Mouse (Mus musculus): ENCODE data around the gene Pcdh7.
"Not testable (repeated sequence)": the region's sequence is repeated elsewhere in the genome, so short reads cannot be mapped to it uniquely, and the experiment has no call there.

Gene Pcdh7

GRCm38 (mm10) chr5:57717906-57718875, at the start of gene Pcdh7:
Pcdh7 (plus strand) TSS chr5:57717967.
- peak within 1 kb of the TSS; percentile 77 for H3K4me3 ChIP-seq (replicated peaks; ENCODE audit: low read length)
- TF ChIP-seq POU5F1 (IDR thresholded peaks at IDR 0.05; ENCODE audit: borderline replicate concordance, low read length) (no peak), CTCF (conservative IDR thresholded peaks at IDR 0.05; ENCODE audit: low read length) (no peak), NANOG (IDR thresholded peaks at IDR 0.05; ENCODE audit: borderline replicate concordance, low read length) (no peak)
- peaks cover 52% of the 10 kb centered on the region for H3K4me1 ChIP-seq (replicated peaks; ENCODE audit: low read depth, low read length)

GRCm38 (mm10) chr5:57676970-57677369, 40.8 kb upstream of the Pcdh7 start:
- not testable (repeated sequence) for H3K4me3 ChIP-seq (replicated peaks; ENCODE audit: low read length); H3K27me3 ChIP-seq (ENCODE audit: insufficient read depth, low read length); H3K9me3 ChIP-seq (ENCODE audit: low read length); H3K4me1 ChIP-seq (replicated peaks; ENCODE audit: low read depth, low read length); H3K36me3 ChIP-seq (ENCODE audit: insufficient read depth, low read length)

More at GRCm38 (mm10) chr5:57717906-57718875, at the start of gene Pcdh7:
- no peaks in the 10 kb centered on the region for H3K9me3 ChIP-seq (ENCODE audit: low read length)
- H3K27me3 ChIP-seq (ENCODE audit: insufficient read depth, low read length), result peaks cover 92% of the 10 kb centered on the region
- H3K36me3 ChIP-seq (ENCODE audit: insufficient read depth, low read length), result no peaks in the 10 kb centered on the region

DNA sequence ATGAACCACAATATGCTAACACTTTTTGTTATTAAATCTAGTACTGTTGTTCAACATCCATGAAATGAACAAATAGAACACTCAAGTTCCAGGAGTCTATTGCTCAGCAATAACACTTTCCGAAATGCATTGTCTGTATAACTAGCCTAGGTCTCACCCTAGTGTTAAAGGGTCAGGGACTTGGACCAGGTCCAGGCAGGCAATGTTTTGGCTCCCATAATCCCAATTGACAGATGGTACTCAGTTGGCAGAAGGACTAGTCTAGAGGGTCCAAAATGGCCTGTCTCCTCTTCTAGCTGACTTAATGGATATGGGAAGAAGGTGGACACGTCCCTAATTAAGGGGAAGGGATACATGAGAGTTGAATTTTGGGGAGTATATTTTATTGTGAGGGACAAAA, 9.4 kb upstream of the Pcdh7 start:
- Histone ChIP-seq H3K36me3 (ENCODE audit: insufficient read depth, low read length) (no peaks in the 10 kb centered on the region), H3K27me3 (ENCODE audit: insufficient read depth, low read length) (peaks cover 31% of the 10 kb centered on the region), H3K4me1 (replicated peaks; ENCODE audit: low read depth, low read length) (no peaks in the 10 kb centered on the region), H3K4me3 (replicated peaks; ENCODE audit: low read length) (no peak overlapping the region), H3K9me3 (ENCODE audit: low read length) (no peaks in the 10 kb centered on the region)
- TF ChIP-seq NANOG (IDR thresholded peaks at IDR 0.05; ENCODE audit: borderline replicate concordance, low read length), result no peak
- no peak for TF ChIP-seq CTCF (conservative IDR thresholded peaks at IDR 0.05; ENCODE audit: low read length)
- TF ChIP-seq POU5F1 (IDR thresholded peaks at IDR 0.05; ENCODE audit: borderline replicate concordance, low read length), result no peak

DNA sequence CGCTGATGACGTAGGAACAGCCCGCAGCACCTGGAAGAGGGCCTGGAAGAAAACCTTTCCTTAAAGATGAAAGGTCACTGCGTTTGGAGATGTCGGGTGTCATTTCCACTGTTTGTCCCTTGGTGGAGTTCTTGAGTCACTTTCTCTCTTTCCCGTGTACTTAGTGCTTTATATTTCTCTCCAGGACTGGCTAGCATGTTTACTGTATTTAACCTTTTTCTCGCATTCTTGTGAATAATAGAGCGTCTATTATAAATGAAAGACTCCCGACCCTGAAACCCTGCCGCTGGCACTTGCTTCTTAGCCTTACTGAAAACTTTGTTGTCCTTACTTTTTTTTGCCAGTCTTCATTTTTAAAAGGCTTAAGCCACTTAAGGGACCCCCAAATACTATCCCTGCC, 3.8 kb upstream of the Pcdh7 start:
- Histone ChIP-seq H3K27me3 (ENCODE audit: insufficient read depth, low read length) (peaks cover 78% of the 10 kb centered on the region), H3K9me3 (ENCODE audit: low read length) (no peaks in the 10 kb centered on the region), H3K4me3 (replicated peaks; ENCODE audit: low read length) (0 out of 2 replicates have a peak overlapping the region, but pooled peaks have one; percentile 77), H3K4me1 (replicated peaks; ENCODE audit: low read depth, low read length) (peaks cover 40% of the 10 kb centered on the region), H3K36me3 (ENCODE audit: insufficient read depth, low read length) (no peaks in the 10 kb centered on the region)
- TF ChIP-seq POU5F1 (IDR thresholded peaks at IDR 0.05; ENCODE audit: borderline replicate concordance, low read length) (no peak), CTCF (conservative IDR thresholded peaks at IDR 0.05; ENCODE audit: low read length) (peak; percentile 20; the same call in 1 of the 2 replicates)

DNA sequence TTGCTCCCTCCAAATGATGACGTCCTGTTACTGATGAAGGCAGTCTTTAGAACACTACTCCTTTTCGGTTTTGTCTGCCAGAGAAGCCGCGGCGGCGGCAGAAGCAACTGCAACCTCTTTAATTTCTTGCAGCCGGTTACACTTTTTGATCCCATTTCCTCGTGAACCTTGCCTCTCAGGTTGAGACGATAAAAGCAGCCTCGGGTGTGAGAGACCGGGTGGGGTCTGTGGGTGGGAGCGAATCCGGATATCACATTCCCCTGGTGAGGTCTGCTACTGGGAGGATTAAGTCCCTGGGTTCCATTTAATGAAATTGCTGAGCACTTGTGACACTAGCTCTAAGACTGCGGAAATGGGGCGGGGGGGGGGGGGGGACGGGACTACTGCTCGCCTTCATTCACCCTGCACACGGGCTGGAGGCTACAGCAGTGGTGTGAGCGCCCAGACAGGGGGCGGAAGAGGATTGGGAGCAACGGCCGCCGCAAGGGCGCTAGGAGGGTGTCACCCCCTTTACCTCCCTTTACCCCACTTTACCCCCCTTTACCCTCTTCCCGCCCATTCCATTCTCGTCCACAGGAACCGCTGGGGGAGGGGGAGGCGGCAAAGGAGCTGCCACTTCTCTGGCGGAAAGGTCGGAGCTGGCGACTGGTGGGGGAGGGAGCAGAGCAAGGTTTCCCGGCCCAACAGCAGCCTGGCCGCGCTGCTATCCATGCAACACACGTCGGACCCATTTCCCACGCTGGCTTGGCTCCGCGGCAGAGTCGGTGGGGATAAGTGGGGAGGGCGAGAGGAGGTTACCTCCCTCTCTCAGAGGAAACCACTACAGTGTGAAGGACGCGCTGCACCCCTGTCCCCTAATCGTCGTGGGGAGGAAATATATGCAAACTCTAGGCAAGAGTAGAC, 2.9 kb upstream of the Pcdh7 start:
- Histone ChIP-seq H3K4me3 (replicated peaks; ENCODE audit: low read length) (peak overlapping the region; percentile 77), H3K9me3 (ENCODE audit: low read length) (no peaks in the 10 kb centered on the region), H3K27me3 (ENCODE audit: insufficient read depth, low read length) (peaks cover 83% of the 10 kb centered on the region), H3K4me1 (replicated peaks; ENCODE audit: low read depth, low read length) (peaks cover 46% of the 10 kb centered on the region), H3K36me3 (ENCODE audit: insufficient read depth, low read length) (no peaks in the 10 kb centered on the region)
- no peak for TF ChIP-seq CTCF (conservative IDR thresholded peaks at IDR 0.05; ENCODE audit: low read length)
- no peak for TF ChIP-seq POU5F1 (IDR thresholded peaks at IDR 0.05; ENCODE audit: borderline replicate concordance, low read length)
- TF ChIP-seq NANOG (IDR thresholded peaks at IDR 0.05; ENCODE audit: borderline replicate concordance, low read length), result no peak

- Histone ChIP-seq H3K27me3 (ENCODE audit: insufficient read depth, low read length) (peaks cover 86% of the 10 kb centered on the region), H3K9me3 (ENCODE audit: low read length) (no peaks in the 10 kb centered on the region), H3K4me1 (replicated peaks; ENCODE audit: low read depth, low read length) (peaks cover 52% of the 10 kb centered on the region), H3K36me3 (ENCODE audit: insufficient read depth, low read length) (no peaks in the 10 kb centered on the region), H3K4me3 (replicated peaks; ENCODE audit: low read length) (peak overlapping the region; percentile 77)
- TF ChIP-seq CTCF (conservative IDR thresholded peaks at IDR 0.05; ENCODE audit: low read length) (no peak), POU5F1 (IDR thresholded peaks at IDR 0.05; ENCODE audit: borderline replicate concordance, low read length) (no peak), NANOG (IDR thresholded peaks at IDR 0.05; ENCODE audit: borderline replicate concordance, low read length) (no peak)
Measured at GRCm38 (mm10) chr5:57715524-57716400, 2.0 kb upstream of the Pcdh7 start.

DNA sequence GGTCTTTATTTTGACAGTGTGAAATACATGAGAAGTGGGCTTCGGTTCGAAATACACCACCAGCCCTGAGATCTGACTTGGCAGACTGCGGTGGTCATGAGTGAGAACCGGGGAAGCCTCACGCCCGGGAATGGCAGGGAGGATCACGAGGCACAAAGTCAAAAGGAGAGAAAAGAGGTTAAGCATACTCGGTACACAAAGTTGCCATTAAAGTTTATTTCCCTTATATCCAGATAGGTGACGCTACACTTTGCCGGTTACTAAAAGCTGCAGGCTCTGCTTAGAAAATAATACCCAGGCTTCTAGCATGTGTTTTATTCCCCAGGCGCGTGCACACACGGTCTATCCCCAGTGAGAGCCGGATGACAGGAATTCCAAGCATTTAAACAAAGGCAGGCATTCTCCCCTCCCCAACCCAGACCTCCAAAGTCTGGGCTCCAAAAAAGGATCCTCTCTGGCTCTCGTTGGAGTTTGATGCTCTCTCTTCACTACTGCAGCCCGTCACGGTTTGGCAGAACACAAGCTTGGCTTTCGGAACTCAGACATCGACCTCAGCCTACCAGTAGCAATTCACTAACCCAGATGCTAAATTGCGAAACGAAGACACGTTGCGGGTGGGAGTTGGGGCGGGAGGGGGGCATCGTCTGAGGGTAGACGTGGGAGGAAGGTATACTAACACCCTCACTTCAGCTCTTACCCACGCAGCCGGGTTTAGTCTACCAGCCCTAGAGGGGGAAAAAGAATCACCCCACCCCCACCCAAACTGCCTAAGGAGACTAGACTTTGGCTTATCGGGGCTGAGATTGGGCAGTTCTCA, 1.1 kb upstream of the Pcdh7 start:
- no peaks in the 10 kb centered on the region for H3K9me3 ChIP-seq (ENCODE audit: low read length)
- H3K4me3 ChIP-seq (replicated peaks; ENCODE audit: low read length), result peak overlapping the region; percentile 77
- H3K27me3 ChIP-seq (ENCODE audit: insufficient read depth, low read length), result peaks cover 92% of the 10 kb centered on the region
- no peak for TF ChIP-seq NANOG (IDR thresholded peaks at IDR 0.05; ENCODE audit: borderline replicate concordance, low read length)
- H3K4me1 ChIP-seq (replicated peaks; ENCODE audit: low read depth, low read length), result peaks cover 52% of the 10 kb centered on the region
- no peaks in the 10 kb centered on the region for H3K36me3 ChIP-seq (ENCODE audit: insufficient read depth, low read length)
